Mouse (Mus musculus): Measurements from ENCODE around the gene Ank3. TPM values are rescaled to one million over a fixed set of nuclear protein-coding genes. Genes with fewer than 3 reads are reported as not detected.

Ank3 gene
- polyA plus RNA-seq, 1 experiment from 2014 or later, result 70.0 TPM

DNA sequence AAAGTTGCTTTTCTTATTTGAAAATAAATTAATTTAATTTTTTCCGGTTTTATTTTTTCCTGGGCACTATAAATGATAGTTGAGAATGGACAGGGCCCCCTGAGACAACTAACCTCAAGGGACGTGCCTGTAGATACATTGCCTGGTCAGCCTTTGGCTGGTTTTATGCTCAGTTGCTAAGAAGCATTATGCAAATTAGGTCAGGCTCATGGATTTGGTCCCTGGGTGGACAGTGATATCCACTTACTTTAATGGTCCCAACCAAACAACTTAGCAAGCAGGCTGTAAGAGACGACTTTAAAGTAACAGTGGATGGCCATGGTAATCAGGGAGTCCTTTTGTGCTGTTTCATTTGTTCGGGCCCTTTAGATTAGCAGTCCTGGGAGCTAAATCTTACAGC is 392.0 kb downstream of the Ank3 start:
- Histone ChIP-seq H3K9me3 (ENCODE audit: control insufficient read depth, low read length) (no peaks in the 10 kb centered on the region), H3K4me1 (ENCODE audit: control insufficient read depth, insufficient read depth, low read length) (0 out of 2 replicates have a peak, but pooled peaks cover 4% of the 10 kb centered on the region), H3K36me3 (ENCODE audit: control insufficient read depth, insufficient read depth, low read length) (no peaks in the 10 kb centered on the region), H3K9ac (ENCODE audit: low read length) (no peak overlapping the region), H3K4me2 (ENCODE audit: low read depth) (no peak overlapping the region), H3K27me3 (ENCODE audit: control insufficient read depth, insufficient read depth, low read length) (no peaks in the 10 kb centered on the region), H3K4me3 (ENCODE audit: low read depth, low read length) (no peak overlapping the region), H3K27ac (ENCODE audit: low read depth, low read length) (no peak overlapping the region)
- DNase-seq (ENCODE audit: low spot score) (no peak), ATAC-seq (ENCODE audit: insufficient read depth, low FRiP score, low TSS enrichment) (no peak)
- 66% methylated on average over 4 of the region's 4 CpGs for WGBS

DNA sequence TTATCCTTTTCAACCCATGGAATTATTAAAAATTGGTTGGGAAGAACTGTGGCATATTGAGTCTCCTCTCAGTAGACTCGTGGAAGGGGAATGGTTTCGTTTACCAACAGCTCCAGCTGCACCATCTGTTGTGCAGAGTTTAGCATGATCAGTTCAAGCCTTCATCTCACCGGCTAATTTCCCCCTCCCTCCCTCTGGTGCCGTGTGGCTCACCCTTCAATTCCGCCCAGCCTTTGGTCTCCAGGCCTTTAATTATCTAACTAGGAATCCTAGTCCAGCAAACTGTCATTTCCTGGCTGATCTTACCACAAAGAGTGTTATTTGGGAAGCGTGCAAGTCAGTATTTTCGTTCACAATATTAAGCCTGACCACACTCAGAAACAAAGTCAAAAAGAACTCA is 393.4 kb downstream of the Ank3 start:
- Histone ChIP-seq H3K4me1 (ENCODE audit: control insufficient read depth, insufficient read depth, low read length) (no peaks in the 10 kb centered on the region), H3K27ac (ENCODE audit: low read depth, low read length) (no peak overlapping the region), H3K9me3 (ENCODE audit: control insufficient read depth, low read length) (no peaks in the 10 kb centered on the region), H3K4me2 (ENCODE audit: low read depth) (no peak overlapping the region), H3K36me3 (ENCODE audit: control insufficient read depth, insufficient read depth, low read length) (no peaks in the 10 kb centered on the region), H3K4me3 (ENCODE audit: low read depth, low read length) (no peak overlapping the region), H3K9ac (ENCODE audit: low read length) (no peak overlapping the region), H3K27me3 (ENCODE audit: control insufficient read depth, insufficient read depth, low read length) (no peaks in the 10 kb centered on the region)
- 65% methylated on average over 7 of the region's 7 CpGs for WGBS
- ATAC-seq (ENCODE audit: insufficient read depth, low FRiP score, low TSS enrichment), result no peak
- no peak for DNase-seq (ENCODE audit: low spot score)

DNA sequence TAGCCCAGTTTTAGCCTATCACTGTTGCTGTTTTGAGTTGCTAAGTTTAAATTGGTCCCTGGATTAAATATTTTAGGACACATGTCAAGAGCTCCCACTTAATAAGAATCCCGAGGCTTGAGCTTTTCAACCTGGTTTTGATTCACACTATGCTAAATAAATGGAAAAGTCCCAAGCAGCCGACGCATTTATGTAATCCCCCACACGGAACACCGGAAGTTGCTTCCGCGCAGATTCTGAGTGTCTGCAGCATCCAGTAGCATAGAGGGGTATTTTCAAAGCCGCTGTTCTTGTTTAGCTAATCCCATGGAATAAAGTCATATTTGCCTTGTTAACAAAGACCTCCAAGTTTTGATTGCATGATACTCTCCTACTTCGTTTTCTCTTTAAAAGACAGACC is 393.8 kb downstream of the Ank3 start:
- no peaks in the 10 kb centered on the region for H3K27me3 ChIP-seq (ENCODE audit: control insufficient read depth, insufficient read depth, low read length)
- H3K4me1 ChIP-seq (ENCODE audit: control insufficient read depth, insufficient read depth, low read length), result no peaks in the 10 kb centered on the region
- H3K36me3 ChIP-seq (ENCODE audit: control insufficient read depth, insufficient read depth, low read length), result no peaks in the 10 kb centered on the region
- H3K4me3 ChIP-seq (ENCODE audit: low read depth, low read length), result no peak overlapping the region
- WGBS, result 90% methylated on average over 9 of the region's 9 CpGs
- no peaks in the 10 kb centered on the region for H3K9me3 ChIP-seq (ENCODE audit: control insufficient read depth, low read length)
- H3K4me2 ChIP-seq (ENCODE audit: low read depth), result no peak overlapping the region
- DNase-seq (ENCODE audit: low spot score) (no peak), ATAC-seq (ENCODE audit: insufficient read depth, low FRiP score, low TSS enrichment) (no peak)
- no peak overlapping the region for H3K9ac ChIP-seq (ENCODE audit: low read length)
- no peak overlapping the region for H3K27ac ChIP-seq (ENCODE audit: low read depth, low read length)

DNA sequence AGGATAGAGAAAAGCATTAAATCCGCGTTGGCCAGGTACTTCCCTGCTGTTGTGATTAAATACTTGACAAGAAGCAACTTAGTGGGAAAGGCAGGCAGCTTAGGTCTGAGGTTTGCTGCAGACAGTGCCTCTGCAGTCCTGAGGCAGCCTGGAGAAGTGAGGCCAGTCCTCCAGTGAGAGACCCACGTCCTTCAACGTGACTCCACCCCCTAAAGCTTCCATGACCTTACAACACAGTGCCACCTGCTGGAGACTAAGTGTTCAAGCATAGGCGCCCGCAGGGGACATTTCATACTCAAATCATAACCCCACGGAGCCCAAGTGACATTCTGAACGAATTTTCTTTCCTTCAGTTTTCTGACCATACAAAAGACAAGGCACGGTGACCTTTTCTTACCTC is 394.5 kb downstream of the Ank3 start:
- no peak overlapping the region for H3K4me3 ChIP-seq (ENCODE audit: low read depth, low read length)
- peak; percentile 53 for DNase-seq (ENCODE audit: low spot score)
- H3K36me3 ChIP-seq (ENCODE audit: control insufficient read depth, insufficient read depth, low read length), result no peaks in the 10 kb centered on the region
- no peaks in the 10 kb centered on the region for H3K27me3 ChIP-seq (ENCODE audit: control insufficient read depth, insufficient read depth, low read length)
- no peaks in the 10 kb centered on the region for H3K9me3 ChIP-seq (ENCODE audit: control insufficient read depth, low read length)
- 33% methylated on average over 9 of the region's 9 CpGs for WGBS
- ATAC-seq (ENCODE audit: insufficient read depth, low FRiP score, low TSS enrichment), result no peak
- H3K4me2 ChIP-seq (ENCODE audit: low read depth), result no peak overlapping the region
- no peak overlapping the region for H3K27ac ChIP-seq (ENCODE audit: low read depth, low read length)
- no peak overlapping the region for H3K9ac ChIP-seq (ENCODE audit: low read length)
- H3K4me1 ChIP-seq (ENCODE audit: control insufficient read depth, insufficient read depth, low read length), result no peaks in the 10 kb centered on the region

DNA sequence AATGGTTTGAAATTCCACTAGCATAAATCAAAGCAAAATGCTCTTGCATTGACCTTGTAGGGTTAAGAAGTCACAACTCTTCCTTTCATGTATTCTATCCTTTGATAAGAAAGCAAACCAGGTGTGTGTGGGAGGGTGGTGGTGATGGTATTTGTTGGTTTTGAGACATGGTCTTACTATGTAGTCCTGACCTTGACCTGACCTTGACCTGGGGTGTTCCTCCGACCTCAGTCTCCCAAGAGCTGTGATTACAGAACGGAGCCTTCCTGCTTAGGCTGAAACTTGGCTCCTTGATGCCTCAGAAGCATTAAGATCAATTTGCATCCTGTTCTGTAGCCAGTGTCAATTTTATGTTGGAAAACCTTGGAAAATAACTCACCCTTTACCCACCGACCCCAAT is 397.1 kb downstream of the Ank3 start:
- Histone ChIP-seq H3K4me2 (ENCODE audit: low read depth) (no peak overlapping the region), H3K4me1 (ENCODE audit: control insufficient read depth, insufficient read depth, low read length) (no peaks in the 10 kb centered on the region), H3K9ac (ENCODE audit: low read length) (no peak overlapping the region), H3K36me3 (ENCODE audit: control insufficient read depth, insufficient read depth, low read length) (no peaks in the 10 kb centered on the region), H3K9me3 (ENCODE audit: control insufficient read depth, low read length) (no peaks in the 10 kb centered on the region), H3K27ac (ENCODE audit: low read depth, low read length) (no peak overlapping the region), H3K4me3 (ENCODE audit: low read depth, low read length) (no peak overlapping the region), H3K27me3 (ENCODE audit: control insufficient read depth, insufficient read depth, low read length) (no peaks in the 10 kb centered on the region)
- no peak for ATAC-seq (ENCODE audit: insufficient read depth, low FRiP score, low TSS enrichment)
- DNase-seq (ENCODE audit: low spot score), result no peak
- 69% methylated on average over 3 of the region's 3 CpGs for WGBS

DNA sequence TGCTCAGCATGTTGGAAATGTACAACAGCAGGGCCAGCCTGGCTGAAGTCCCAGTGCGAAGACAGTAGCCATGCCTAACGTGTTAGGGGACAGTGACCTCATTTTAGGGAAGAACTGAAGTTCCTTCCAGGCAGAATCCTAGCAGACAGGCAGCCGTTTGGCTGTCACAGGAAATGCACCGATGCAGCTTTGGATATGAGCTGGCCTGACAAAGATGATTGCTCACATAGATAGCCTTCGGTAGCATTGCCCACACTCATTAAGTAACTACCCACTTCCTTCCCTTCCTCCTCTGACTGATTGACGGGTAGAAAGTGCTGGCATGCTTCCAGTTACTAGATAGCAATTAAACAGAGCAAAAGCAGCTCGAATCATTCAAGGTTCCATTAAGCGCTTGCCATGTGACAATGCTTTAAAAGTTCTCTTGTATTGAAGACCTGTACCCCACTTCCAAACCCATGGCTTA is 397.9 kb downstream of the Ank3 start:
- Histone ChIP-seq H3K27ac (ENCODE audit: low read depth, low read length) (no peak overlapping the region), H3K4me2 (ENCODE audit: low read depth) (no peak overlapping the region), H3K36me3 (ENCODE audit: control insufficient read depth, insufficient read depth, low read length) (no peaks in the 10 kb centered on the region), H3K4me3 (ENCODE audit: low read depth, low read length) (no peak overlapping the region), H3K9me3 (ENCODE audit: control insufficient read depth, low read length) (no peaks in the 10 kb centered on the region), H3K9ac (ENCODE audit: low read length) (no peak overlapping the region), H3K4me1 (ENCODE audit: control insufficient read depth, insufficient read depth, low read length) (no peaks in the 10 kb centered on the region), H3K27me3 (ENCODE audit: control insufficient read depth, insufficient read depth, low read length) (no peaks in the 10 kb centered on the region)
- ATAC-seq (ENCODE audit: insufficient read depth, low FRiP score, low TSS enrichment) (no peak), DNase-seq (ENCODE audit: low spot score) (no peak)
- 78% methylated on average over 8 of the region's 8 CpGs for WGBS

DNA sequence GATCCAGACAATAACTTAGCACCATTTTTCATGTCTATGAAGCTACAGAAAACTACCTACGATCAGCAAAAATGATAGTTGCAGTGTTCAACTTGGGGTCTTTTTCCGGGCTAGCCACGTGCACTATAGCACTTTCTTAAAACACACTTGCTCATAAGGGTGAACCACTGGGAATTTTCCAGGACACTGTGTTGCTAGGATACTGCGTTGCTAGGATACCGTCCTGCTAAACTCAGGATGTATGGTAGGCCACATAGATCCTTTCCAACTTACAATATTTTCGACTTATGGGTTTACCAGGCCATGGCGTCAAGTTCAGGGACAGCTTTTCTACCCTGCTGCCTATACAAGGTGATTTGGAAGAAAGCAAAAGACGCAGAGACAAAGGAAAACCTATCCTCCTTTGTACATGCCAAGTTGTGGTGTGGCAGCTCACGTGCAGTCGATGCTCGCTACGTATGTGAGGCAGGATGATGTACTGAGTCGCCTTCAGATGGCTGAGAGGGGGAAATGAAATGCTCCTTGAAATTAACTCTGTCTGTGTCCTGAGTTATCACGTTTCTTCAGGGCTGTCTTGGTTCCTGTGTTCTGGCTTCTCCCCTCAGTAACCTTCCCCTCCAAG is 404.7 kb downstream of the Ank3 start:
- Histone ChIP-seq H3K36me3 (ENCODE audit: control insufficient read depth, insufficient read depth, low read length) (no peaks in the 10 kb centered on the region), H3K9me3 (ENCODE audit: control insufficient read depth, low read length) (no peaks in the 10 kb centered on the region), H3K4me3 (ENCODE audit: low read depth, low read length) (no peak overlapping the region), H3K27me3 (ENCODE audit: control insufficient read depth, insufficient read depth, low read length) (no peaks in the 10 kb centered on the region), H3K27ac (ENCODE audit: low read depth, low read length) (no peak overlapping the region), H3K9ac (ENCODE audit: low read length) (no peak overlapping the region), H3K4me1 (ENCODE audit: control insufficient read depth, insufficient read depth, low read length) (no peaks in the 10 kb centered on the region), H3K4me2 (ENCODE audit: low read depth) (no peak overlapping the region)
- DNase-seq (ENCODE audit: low spot score), result peak; percentile 61
- WGBS, result 81% methylated on average over 14 of the region's 14 CpGs
- ATAC-seq (ENCODE audit: insufficient read depth, low FRiP score, low TSS enrichment), result no peak

DNA sequence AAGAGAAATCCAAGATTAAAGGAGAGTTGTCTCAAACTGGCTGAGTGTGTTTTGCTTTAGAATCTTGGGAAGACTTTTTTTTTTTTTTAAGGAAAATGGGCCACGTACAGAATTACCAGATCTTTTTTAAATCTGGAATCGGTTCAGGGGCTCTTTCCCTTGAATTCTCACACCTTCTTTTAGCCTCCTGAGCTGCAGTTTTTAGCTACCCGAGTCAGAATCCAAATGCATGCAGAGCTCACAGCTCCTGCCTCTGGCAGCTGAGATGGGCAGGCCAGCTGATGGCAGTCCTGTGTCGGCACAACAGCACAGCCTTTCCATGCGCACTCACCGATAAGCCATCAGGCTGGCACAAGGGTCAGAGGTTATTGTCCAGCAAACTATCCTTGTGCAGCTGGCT is 406.0 kb downstream of the Ank3 start:
- Histone ChIP-seq H3K9me3 (ENCODE audit: control insufficient read depth, low read length) (no peaks in the 10 kb centered on the region), H3K4me1 (ENCODE audit: control insufficient read depth, insufficient read depth, low read length) (no peaks in the 10 kb centered on the region), H3K9ac (ENCODE audit: low read length) (no peak overlapping the region), H3K27ac (ENCODE audit: low read depth, low read length) (no peak overlapping the region), H3K36me3 (ENCODE audit: control insufficient read depth, insufficient read depth, low read length) (no peaks in the 10 kb centered on the region), H3K4me3 (ENCODE audit: low read depth, low read length) (no peak overlapping the region), H3K27me3 (ENCODE audit: control insufficient read depth, insufficient read depth, low read length) (no peaks in the 10 kb centered on the region), H3K4me2 (ENCODE audit: low read depth) (no peak overlapping the region)
- DNase-seq (ENCODE audit: low spot score) (no peak), ATAC-seq (ENCODE audit: insufficient read depth, low FRiP score, low TSS enrichment) (no peak)
- WGBS, result 74% methylated on average over 6 of the region's 6 CpGs

DNA sequence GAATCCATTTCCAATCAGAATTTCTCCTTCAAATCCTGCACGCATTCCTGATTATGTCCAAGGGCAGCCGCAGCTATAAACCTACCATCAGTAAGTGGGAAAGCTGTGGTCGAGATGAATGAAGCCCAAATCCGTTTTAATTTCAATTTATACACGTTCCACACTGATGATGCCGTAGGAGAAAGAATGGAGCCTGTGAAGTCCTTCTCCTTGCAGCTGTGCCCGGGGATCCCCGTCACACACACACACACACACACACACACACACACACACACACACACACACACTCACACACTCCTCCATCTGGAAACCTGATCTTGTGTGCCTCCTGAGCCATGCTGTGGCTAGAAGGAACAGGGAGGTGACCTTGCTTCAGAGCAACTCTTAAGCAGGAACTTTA is 412.2 kb downstream of the Ank3 start:
- H3K27ac ChIP-seq (ENCODE audit: low read depth, low read length), result no peak overlapping the region
- DNase-seq (ENCODE audit: low spot score), result no peak
- ATAC-seq (ENCODE audit: insufficient read depth, low FRiP score, low TSS enrichment), result no peak
- H3K4me3 ChIP-seq (ENCODE audit: low read depth, low read length), result no peak overlapping the region
- no peaks in the 10 kb centered on the region for H3K9me3 ChIP-seq (ENCODE audit: control insufficient read depth, low read length)
- H3K36me3 ChIP-seq (ENCODE audit: control insufficient read depth, insufficient read depth, low read length), result no peaks in the 10 kb centered on the region
- no peaks in the 10 kb centered on the region for H3K27me3 ChIP-seq (ENCODE audit: control insufficient read depth, insufficient read depth, low read length)
- no peak overlapping the region for H3K9ac ChIP-seq (ENCODE audit: low read length)
- H3K4me1 ChIP-seq (ENCODE audit: control insufficient read depth, insufficient read depth, low read length), result no peaks in the 10 kb centered on the region
- 86% methylated on average over 8 of the region's 8 CpGs for WGBS
- no peak overlapping the region for H3K4me2 ChIP-seq (ENCODE audit: low read depth)

Measured in neural tube, embryonic 11.5 days (tissue).